Mouse (Mus musculus): ENCODE measurements around the gene 1700025G04Rik. TPM values are rescaled to one million over a fixed set of nuclear protein-coding genes. Genes with fewer than 3 reads are reported as not detected.

The 1700025G04Rik gene
- polyA plus RNA-seq, 1 experiment from 2014 or later: 2.3 TPM

GRCm38 (mm10) chr1:151999424-151999842 lies 90.5 kb downstream of the 1700025G04Rik start:
- Histone ChIP-seq H3K27me3 (ENCODE audit: control insufficient read depth, insufficient read depth, low read depth, low read length) (no peaks in the 10 kb centered on the region), H3K36me3 (ENCODE audit: control insufficient read depth, insufficient read depth) (no peaks in the 10 kb centered on the region), H3K4me2 (ENCODE audit: low read depth, low read length) (no peak overlapping the region), H3K9ac (ENCODE audit: low read depth, low read length) (no peak overlapping the region), H3K4me3 (ENCODE audit: low read depth, low read length) (no peak overlapping the region), H3K4me1 (ENCODE audit: control insufficient read depth, low read depth, low read length) (no peaks in the 10 kb centered on the region), H3K27ac (ENCODE audit: low read length) (no peak overlapping the region), H3K9me3 (replicated peaks; ENCODE audit: control insufficient read depth, low read length) (no peaks in the 10 kb centered on the region)
- 47% methylated on average over 7 of the region's 7 CpGs for WGBS (ENCODE audit: insufficient replicate concordance)
- ATAC-seq (ENCODE audit: low read depth): no peak

GRCm38 (mm10) chr1:151998721-151999206 lies 91.2 kb downstream of the 1700025G04Rik start:
- H3K36me3 ChIP-seq (ENCODE audit: control insufficient read depth, insufficient read depth): no peaks in the 10 kb centered on the region
- H3K9me3 ChIP-seq (replicated peaks; ENCODE audit: control insufficient read depth, low read length): no peaks in the 10 kb centered on the region
- H3K27ac ChIP-seq (ENCODE audit: low read length): no peak overlapping the region
- H3K4me3 ChIP-seq (ENCODE audit: low read depth, low read length): no peak overlapping the region
- H3K9ac ChIP-seq (ENCODE audit: low read depth, low read length): no peak overlapping the region
- no peak overlapping the region for H3K4me2 ChIP-seq (ENCODE audit: low read depth, low read length)
- H3K4me1 ChIP-seq (ENCODE audit: control insufficient read depth, low read depth, low read length): no peaks in the 10 kb centered on the region
- 50% methylated on average over 8 of the region's 8 CpGs for WGBS (ENCODE audit: insufficient replicate concordance)
- H3K27me3 ChIP-seq (ENCODE audit: control insufficient read depth, insufficient read depth, low read depth, low read length): no peaks in the 10 kb centered on the region
- no peak for ATAC-seq (ENCODE audit: low read depth)

GRCm38 (mm10) chr1:151997591-151997990 lies 92.3 kb downstream of the 1700025G04Rik start:
- Histone ChIP-seq H3K27ac (ENCODE audit: low read length) (no peak overlapping the region), H3K27me3 (ENCODE audit: control insufficient read depth, insufficient read depth, low read depth, low read length) (no peaks in the 10 kb centered on the region), H3K4me1 (ENCODE audit: control insufficient read depth, low read depth, low read length) (no peaks in the 10 kb centered on the region), H3K9ac (ENCODE audit: low read depth, low read length) (no peak overlapping the region), H3K4me2 (ENCODE audit: low read depth, low read length) (no peak overlapping the region), H3K9me3 (replicated peaks; ENCODE audit: control insufficient read depth, low read length) (no peaks in the 10 kb centered on the region), H3K4me3 (ENCODE audit: low read depth, low read length) (no peak overlapping the region), H3K36me3 (ENCODE audit: control insufficient read depth, insufficient read depth) (no peaks in the 10 kb centered on the region)
- 37% methylated on average over 7 of the region's 7 CpGs for WGBS (ENCODE audit: insufficient replicate concordance)
- ATAC-seq (ENCODE audit: low read depth): no peak

GRCm38 (mm10) chr1:151995948-151996697 lies 93.8 kb downstream of the 1700025G04Rik start:
- H3K4me2 ChIP-seq (ENCODE audit: low read depth, low read length): no peak overlapping the region
- H3K9me3 ChIP-seq (replicated peaks; ENCODE audit: control insufficient read depth, low read length): no peaks in the 10 kb centered on the region
- no peak overlapping the region for H3K9ac ChIP-seq (ENCODE audit: low read depth, low read length)
- no peaks in the 10 kb centered on the region for H3K27me3 ChIP-seq (ENCODE audit: control insufficient read depth, insufficient read depth, low read depth, low read length)
- 57% methylated on average over 10 of the region's 10 CpGs for whole genome bisulfite sequencing (ENCODE audit: insufficient replicate concordance)
- no peak for ATAC-seq (ENCODE audit: low read depth)
- H3K4me1 ChIP-seq (ENCODE audit: control insufficient read depth, low read depth, low read length): no peaks in the 10 kb centered on the region
- no peak overlapping the region for H3K4me3 ChIP-seq (ENCODE audit: low read depth, low read length)
- H3K36me3 ChIP-seq (ENCODE audit: control insufficient read depth, insufficient read depth): no peaks in the 10 kb centered on the region
- no peak overlapping the region for H3K27ac ChIP-seq (ENCODE audit: low read length)

- ATAC-seq (ENCODE audit: low read depth): no peak
- Histone ChIP-seq H3K4me2 (ENCODE audit: low read depth, low read length) (no peak overlapping the region), H3K36me3 (ENCODE audit: control insufficient read depth, insufficient read depth) (no peaks in the 10 kb centered on the region), H3K27me3 (ENCODE audit: control insufficient read depth, insufficient read depth, low read depth, low read length) (no peaks in the 10 kb centered on the region), H3K9ac (ENCODE audit: low read depth, low read length) (no peak overlapping the region), H3K4me1 (ENCODE audit: control insufficient read depth, low read depth, low read length) (no peaks in the 10 kb centered on the region), H3K9me3 (replicated peaks; ENCODE audit: control insufficient read depth, low read length) (no peaks in the 10 kb centered on the region), H3K4me3 (ENCODE audit: low read depth, low read length) (no peak overlapping the region), H3K27ac (ENCODE audit: low read length) (no peak overlapping the region)
- WGBS (ENCODE audit: insufficient replicate concordance): 51% methylated on average over 6 of the region's 6 CpGs
These were observed 95.7 kb downstream of the 1700025G04Rik start for GRCm38 (mm10) chr1:151994271-151994670.

GRCm38 (mm10) chr1:151991505-151991904 lies 98.4 kb downstream of the 1700025G04Rik start:
- no peaks in the 10 kb centered on the region for H3K36me3 ChIP-seq (ENCODE audit: control insufficient read depth, insufficient read depth)
- H3K9me3 ChIP-seq (replicated peaks; ENCODE audit: control insufficient read depth, low read length): no peaks in the 10 kb centered on the region
- ATAC-seq (ENCODE audit: low read depth): no peak
- H3K4me3 ChIP-seq (ENCODE audit: low read depth, low read length): no peak overlapping the region
- no peak overlapping the region for H3K4me2 ChIP-seq (ENCODE audit: low read depth, low read length)
- no peaks in the 10 kb centered on the region for H3K27me3 ChIP-seq (ENCODE audit: control insufficient read depth, insufficient read depth, low read depth, low read length)
- WGBS (ENCODE audit: insufficient replicate concordance): 74% methylated on average over 4 of the region's 4 CpGs
- no peaks in the 10 kb centered on the region for H3K4me1 ChIP-seq (ENCODE audit: control insufficient read depth, low read depth, low read length)
- H3K27ac ChIP-seq (ENCODE audit: low read length): no peak overlapping the region
- no peak overlapping the region for H3K9ac ChIP-seq (ENCODE audit: low read depth, low read length)

GRCm38 (mm10) chr1:151990615-151991014 lies 99.3 kb downstream of the 1700025G04Rik start:
- H3K4me1 ChIP-seq (ENCODE audit: control insufficient read depth, low read depth, low read length): no peaks in the 10 kb centered on the region
- H3K9me3 ChIP-seq (replicated peaks; ENCODE audit: control insufficient read depth, low read length): no peaks in the 10 kb centered on the region
- 57% methylated on average over 4 of the region's 4 CpGs for WGBS (ENCODE audit: insufficient replicate concordance)
- no peak for ATAC-seq (ENCODE audit: low read depth)
- no peaks in the 10 kb centered on the region for H3K27me3 ChIP-seq (ENCODE audit: control insufficient read depth, insufficient read depth, low read depth, low read length)
- no peak overlapping the region for H3K9ac ChIP-seq (ENCODE audit: low read depth, low read length)
- H3K4me2 ChIP-seq (ENCODE audit: low read depth, low read length): no peak overlapping the region
- no peak overlapping the region for H3K4me3 ChIP-seq (ENCODE audit: low read depth, low read length)
- H3K36me3 ChIP-seq (ENCODE audit: control insufficient read depth, insufficient read depth): no peaks in the 10 kb centered on the region
- no peak overlapping the region for H3K27ac ChIP-seq (ENCODE audit: low read length)

GRCm38 (mm10) chr1:151988713-151989112 lies 101.2 kb downstream of the 1700025G04Rik start:
- Histone ChIP-seq H3K9ac (ENCODE audit: low read depth, low read length) (no peak overlapping the region), H3K4me3 (ENCODE audit: low read depth, low read length) (no peak overlapping the region), H3K4me2 (ENCODE audit: low read depth, low read length) (no peak overlapping the region), H3K36me3 (ENCODE audit: control insufficient read depth, insufficient read depth) (no peaks in the 10 kb centered on the region), H3K4me1 (ENCODE audit: control insufficient read depth, low read depth, low read length) (no peaks in the 10 kb centered on the region), H3K27ac (ENCODE audit: low read length) (no peak overlapping the region), H3K9me3 (replicated peaks; ENCODE audit: control insufficient read depth, low read length) (no peaks in the 10 kb centered on the region), H3K27me3 (ENCODE audit: control insufficient read depth, insufficient read depth, low read depth, low read length) (no peaks in the 10 kb centered on the region)
- no peak for ATAC-seq (ENCODE audit: low read depth)
- 69% methylated on average over 7 of the region's 7 CpGs for WGBS (ENCODE audit: insufficient replicate concordance)

- Histone ChIP-seq H3K4me3 (ENCODE audit: low read depth, low read length) (no peak overlapping the region), H3K9ac (ENCODE audit: low read depth, low read length) (no peak overlapping the region), H3K27ac (ENCODE audit: low read length) (no peak overlapping the region), H3K4me1 (ENCODE audit: control insufficient read depth, low read depth, low read length) (no peaks in the 10 kb centered on the region), H3K9me3 (replicated peaks; ENCODE audit: control insufficient read depth, low read length) (no peaks in the 10 kb centered on the region), H3K27me3 (ENCODE audit: control insufficient read depth, insufficient read depth, low read depth, low read length) (no peaks in the 10 kb centered on the region), H3K4me2 (ENCODE audit: low read depth, low read length) (no peak overlapping the region), H3K36me3 (ENCODE audit: control insufficient read depth, insufficient read depth) (no peaks in the 10 kb centered on the region)
- 72% methylated on average over 8 of the region's 8 CpGs for WGBS (ENCODE audit: insufficient replicate concordance)
- no peak for ATAC-seq (ENCODE audit: low read depth)
These were observed 101.9 kb downstream of the 1700025G04Rik start for GRCm38 (mm10) chr1:151988066-151988465.

Data from liver, embryonic 16.5 days (tissue).